Mouse (Mus musculus): Measurements from ENCODE around the gene Fam163a.

Gene Fam163a

GRCm38 (mm10) chr1:156197588-156197987 is 7.2 kb downstream of the Fam163a start:
- DNase-seq = no peak

GRCm38 (mm10) chr1:156193292-156193691 is 11.5 kb downstream of the Fam163a start:
- DNase-seq = no peak

- DNase-seq = no peak
Observed at GRCm38 (mm10) chr1:156192853-156193252, 12.0 kb downstream of the Fam163a start.

GRCm38 (mm10) chr1:156186646-156187045 is 18.2 kb downstream of the Fam163a start:
- DNase-seq = no peak

- no peak for DNase-seq
Observed at GRCm38 (mm10) chr1:156184158-156184571, 20.7 kb downstream of the Fam163a start.

- no peak for DNase-seq
Observed at GRCm38 (mm10) chr1:156183176-156183958, 21.5 kb downstream of the Fam163a start.

GRCm38 (mm10) chr1:156179875-156180274 is 25.0 kb downstream of the Fam163a start:
- DNase-seq = peak; percentile 17 to 18

GRCm38 (mm10) chr1:156168737-156169136 is 36.1 kb downstream of the Fam163a start:
- DNase-seq = no peak

GRCm38 (mm10) chr1:156116770-156117169 is 88.1 kb downstream of the Fam163a start:
- no peak for DNase-seq

- DNase-seq = no peak
Observed at GRCm38 (mm10) chr1:156113884-156114499, 90.8 kb downstream of the Fam163a start.

- DNase-seq = no peak
Observed at GRCm38 (mm10) chr1:156112142-156112541, 92.7 kb downstream of the Fam163a start.

- DNase-seq = no peak
Observed at GRCm38 (mm10) chr1:156111728-156112127, 93.1 kb downstream of the Fam163a start.

- no peak for DNase-seq
Observed at GRCm38 (mm10) chr1:156111090-156111489, 93.7 kb downstream of the Fam163a start.

GRCm38 (mm10) chr1:156108400-156108799 is 96.4 kb downstream of the Fam163a start:
- no peak for DNase-seq

GRCm38 (mm10) chr1:156107424-156107823 is 97.4 kb downstream of the Fam163a start:
- DNase-seq = no peak

- DNase-seq = no peak
Observed at GRCm38 (mm10) chr1:156105381-156105780, 99.4 kb downstream of the Fam163a start.

- no peak for DNase-seq
Observed at GRCm38 (mm10) chr1:156103763-156104162, 101.1 kb downstream of the Fam163a start.

- DNase-seq = no peak
Observed at GRCm38 (mm10) chr1:156091811-156092210, 113.0 kb downstream of the Fam163a start.

- DNase-seq = no peak
Observed at GRCm38 (mm10) chr1:156090042-156090441, 114.8 kb downstream of the Fam163a start.

- DNase-seq = no peak
Observed at GRCm38 (mm10) chr1:156089561-156089960, 115.3 kb downstream of the Fam163a start.

GRCm38 (mm10) chr1:156087586-156087985 is 117.2 kb downstream of the Fam163a start:
- DNase-seq = no peak

GRCm38 (mm10) chr1:156085770-156086169 is 119.1 kb downstream of the Fam163a start:
- peak in 1 of 2 experiments; percentile 28 for DNase-seq

GRCm38 (mm10) chr1:156084603-156085002 is 120.2 kb downstream of the Fam163a start:
- DNase-seq = no peak

- DNase-seq = no peak
Observed at GRCm38 (mm10) chr1:156077655-156078054, 127.2 kb downstream of the Fam163a start.
